Mouse (Mus musculus) kidney, postnatal 0 days (tissue): ENCODE data around the gene Pim1. TPM values are rescaled to one million over a fixed set of nuclear protein-coding genes. Genes with fewer than 3 reads are reported as not detected.

Source experiments
- ATAC-seq: fragments of 200-750 bp; cut with Nextera tagmentation; replicated peaks from 2 replicates; pipeline ENCODE4 v1.8.0; 2017; ENCODE audit warnings: low read depth, moderate number of reproducible peaks, moderate TSS enrichment, moderate library complexity; ENCODE audit not compliant: low FRiP score
- DNase-seq: peaks from one replicate; pipeline ENCODE4 v3.0.0-alpha.2; 2016; ENCODE audit warnings: low spot score
- H3K27ac ChIP-seq: fragments of 300-500 bp; sonication (generic); 2 replicates; pipeline ENCODE4 v1.5.1; 2014; ENCODE audit warnings: mild to moderate bottlenecking
- H3K27me3 ChIP-seq: fragments of 300-500 bp; sonication (generic); 2 replicates; pipeline ENCODE4 v1.6.1; 2014; ENCODE audit warnings: low read length, mixed read lengths; ENCODE audit not compliant: insufficient read depth
- H3K36me3 ChIP-seq: fragments of 300-500 bp; sonication (generic); 2 replicates; pipeline ENCODE4 v1.6.1; 2014; ENCODE audit warnings: low read length, mixed read lengths; ENCODE audit not compliant: insufficient read depth
- H3K4me1 ChIP-seq: fragments of 300-500 bp; sonication (generic); replicated peaks from 2 replicates; pipeline ENCODE4 v1.6.1; 2014; ENCODE audit warnings: antibody characterized with exemption, low read length, mixed read lengths; ENCODE audit not compliant: insufficient read depth
- H3K4me2 ChIP-seq: fragments of 300-500 bp; sonication (generic); 2 replicates; pipeline ENCODE4 v1.6.1; 2014; ENCODE audit warnings: mild to moderate bottlenecking, low read length, moderate library complexity, mixed read lengths
- H3K4me3 ChIP-seq: fragments of 300-500 bp; sonication (generic); replicated peaks from 2 replicates; pipeline ENCODE4 v1.5.1; 2014; ENCODE audit warnings: low read depth, low read length
- H3K9ac ChIP-seq: fragments of 300-500 bp; sonication (generic); 2 replicates; pipeline ENCODE4 v1.6.1; 2014; ENCODE audit warnings: low read depth, low read length
- H3K9me3 ChIP-seq: fragments of 300-500 bp; sonication (generic); replicated peaks from 2 replicates; pipeline ENCODE4 v1.6.1; 2016; ENCODE audit warnings: low read length, inconsistent platforms, mixed read lengths
- CTCF ChIP-seq: IDR thresholded peaks from 2 replicates; pipeline ENCODE4 v1.5.1; 2016; ENCODE audit warnings: antibody characterized with exemption, low read depth, mild to moderate bottlenecking, moderate library complexity
- WGBS: fragments of 180-500 bp; shearing (Covaris S2); extraction: QIAGEN DNeasy Blood & Tissue Kit; methylation state at CpG from one replicate; pipeline ENCODE4 v1.1.7; 2014; 5-methylcytosine and 5-hydroxymethylcytosine counted together
- polyA plus RNA-seq: library from polyadenylated mRNA; unstranded; fragments of >200 nt; fragmentation: Nextera tagmentation; extraction: Ambion mirVana; gene quantifications from 2 replicates; pipeline ENCODE4 v1.2.1, GENCODE M21; 2015

Pim1 gene
- polyA plus RNA-seq, 1 experiment from 2014 or later: 21.3 TPM

GRCm38 (mm10) chr17:29500243-29500740 lies 9.7 kb downstream of the Pim1 start:
- no peak for TF ChIP-seq CTCF
- WGBS: 87% methylated on average over 7 of the region's 7 CpGs
- H3K9me3 ChIP-seq: no peaks in the 10 kb centered on the region
- H3K9ac ChIP-seq: no peak overlapping the region
- H3K36me3 ChIP-seq: no peaks in the 10 kb centered on the region
- H3K4me1 ChIP-seq: 0 out of 2 replicates have a peak, but pooled peaks cover 11% of the 10 kb centered on the region
- H3K27ac ChIP-seq: no peak overlapping the region
- H3K4me2 ChIP-seq: no peak overlapping the region
- DNase-seq (no peak), ATAC-seq (no peak)
- H3K4me3 ChIP-seq: no peak overlapping the region
- no peaks in the 10 kb centered on the region for H3K27me3 ChIP-seq

- no peaks in the 10 kb centered on the region for H3K27me3 ChIP-seq
- TF ChIP-seq CTCF: no peak
- no peaks in the 10 kb centered on the region for H3K36me3 ChIP-seq
- 0 out of 2 replicates have a peak, but pooled peaks cover 11% of the 10 kb centered on the region for H3K4me1 ChIP-seq
- ATAC-seq (no peak), DNase-seq (no peak)
- H3K9me3 ChIP-seq: no peaks in the 10 kb centered on the region
- H3K4me3 ChIP-seq: no peak overlapping the region
- WGBS: 64% methylated on average over 17 of the region's 17 CpGs
- H3K27ac ChIP-seq: no peak overlapping the region
- no peak overlapping the region for H3K9ac ChIP-seq
- no peak overlapping the region for H3K4me2 ChIP-seq
These were observed 10.4 kb downstream of the Pim1 start for GRCm38 (mm10) chr17:29500802-29501469.

GRCm38 (mm10) chr17:29502005-29502668 lies 11.6 kb downstream of the Pim1 start:
- Histone ChIP-seq H3K4me2 (peak overlapping the region; percentile 50; the same call in 1 of the 2 replicates), H3K4me1 (0 out of 2 replicates have a peak, but pooled peaks cover 11% of the 10 kb centered on the region), H3K9me3 (no peaks in the 10 kb centered on the region), H3K27me3 (no peaks in the 10 kb centered on the region), H3K36me3 (no peaks in the 10 kb centered on the region), H3K27ac (no peak overlapping the region; the same call in 1 of the 2 replicates), H3K4me3 (no peak overlapping the region), H3K9ac (no peak overlapping the region)
- 60% methylated on average over 7 of the region's 7 CpGs for WGBS
- TF ChIP-seq CTCF: no peak
- ATAC-seq (no peak), DNase-seq (no peak)

GRCm38 (mm10) chr17:29502669-29503665 lies 12.4 kb downstream of the Pim1 start:
- DNase-seq (peak; percentile 56), ATAC-seq (no peak)
- no peak for TF ChIP-seq CTCF
- 7% methylated on average over 32 of the region's 32 CpGs for WGBS
- H3K9ac ChIP-seq: peak overlapping the region; percentile 24; the same call in 1 of the 2 replicates
- no peaks in the 10 kb centered on the region for H3K36me3 ChIP-seq
- H3K4me2 ChIP-seq: peak overlapping the region; percentile 50
- no peak overlapping the region; the same call in 1 of the 2 replicates for H3K27ac ChIP-seq
- no peaks in the 10 kb centered on the region for H3K27me3 ChIP-seq
- H3K4me1 ChIP-seq: 0 out of 2 replicates have a peak, but pooled peaks cover 11% of the 10 kb centered on the region
- H3K9me3 ChIP-seq: no peaks in the 10 kb centered on the region
- peak overlapping the region; percentile 7 for H3K4me3 ChIP-seq

GRCm38 (mm10) chr17:29503700-29504099 lies 13.1 kb downstream of the Pim1 start:
- Histone ChIP-seq H3K9ac (no peak overlapping the region), H3K4me1 (0 out of 2 replicates have a peak, but pooled peaks cover 11% of the 10 kb centered on the region), H3K9me3 (no peaks in the 10 kb centered on the region), H3K4me3 (no peak overlapping the region), H3K27ac (no peak overlapping the region), H3K27me3 (no peaks in the 10 kb centered on the region), H3K4me2 (peak overlapping the region; percentile 50; the same call in 1 of the 2 replicates), H3K36me3 (no peaks in the 10 kb centered on the region)
- peak; percentile 53 for TF ChIP-seq CTCF
- WGBS: 81% methylated on average over 5 of the region's 5 CpGs
- ATAC-seq (no peak), DNase-seq (no peak)
